Mouse (Mus musculus): ENCODE data around the gene Ncor2. TPM values are rescaled to one million over a fixed set of nuclear protein-coding genes. Genes with fewer than 3 reads are reported as not detected.

Ncor2 gene
- polyA plus RNA-seq, 1 experiment from 2014 or later = 36.5 TPM

- 63% methylated on average over 5 of the region's 5 CpGs for WGBS
- ATAC-seq (ENCODE audit: insufficient read depth) (no peak), DNase-seq (no peak)
- no peaks in the 10 kb centered on the region for H3K9me3 ChIP-seq (ENCODE audit: low read depth, low read length)
- no peak overlapping the region for H3K9ac ChIP-seq
- peaks cover 61% of the 10 kb centered on the region for H3K4me1 ChIP-seq (ENCODE audit: insufficient read depth)
- no peak overlapping the region for H3K27ac ChIP-seq (ENCODE audit: low read depth)
- H3K36me3 ChIP-seq (ENCODE audit: insufficient read depth) = no peaks in the 10 kb centered on the region
- H3K27me3 ChIP-seq (ENCODE audit: insufficient read depth, low read length) = no peaks in the 10 kb centered on the region
- no peak for TF ChIP-seq CTCF (IDR thresholded peaks at IDR 0.05; ENCODE audit: low read depth)
- no peak overlapping the region for H3K4me2 ChIP-seq
- H3K4me3 ChIP-seq (ENCODE audit: low read depth, low read length) = no peak overlapping the region
These were observed 24.0 kb downstream of the Ncor2 start for GRCm38 (mm10) chr5:125154989-125155388.

- no peak for TF ChIP-seq CTCF (IDR thresholded peaks at IDR 0.05; ENCODE audit: low read depth)
These were observed 24.8 kb downstream of the Ncor2 start for GRCm38 (mm10) chr5:125154178-125154577.

GRCm38 (mm10) chr5:125153201-125153816 lies 25.7 kb downstream of the Ncor2 start:
- H3K4me2 ChIP-seq = no peak overlapping the region
- H3K4me3 ChIP-seq (ENCODE audit: low read depth, low read length) = no peak overlapping the region
- H3K9ac ChIP-seq = no peak overlapping the region
- DNase-seq = no peak
- H3K9me3 ChIP-seq (ENCODE audit: low read depth, low read length) = no peaks in the 10 kb centered on the region
- peak; percentile 48; the same call in 1 of the 2 replicates for TF ChIP-seq CTCF (IDR thresholded peaks at IDR 0.05; ENCODE audit: low read depth)
- H3K27me3 ChIP-seq (ENCODE audit: insufficient read depth, low read length) = no peaks in the 10 kb centered on the region
- H3K36me3 ChIP-seq (ENCODE audit: insufficient read depth) = no peaks in the 10 kb centered on the region
- WGBS = 83% methylated on average over 11 of the region's 11 CpGs
- ATAC-seq (ENCODE audit: insufficient read depth) = no peak
- peaks cover 60% of the 10 kb centered on the region for H3K4me1 ChIP-seq (ENCODE audit: insufficient read depth)
- H3K27ac ChIP-seq (ENCODE audit: low read depth) = no peak overlapping the region; the same call in 1 of the 2 replicates

More at GRCm38 (mm10) chr5:125154178-125154577, 24.8 kb downstream of the Ncor2 start:
- DNase-seq (no peak), ATAC-seq (ENCODE audit: insufficient read depth) (no peak)
- H3K27ac ChIP-seq (ENCODE audit: low read depth) = no peak overlapping the region
- H3K4me2 ChIP-seq = no peak overlapping the region
- H3K9me3 ChIP-seq (ENCODE audit: low read depth, low read length) = no peaks in the 10 kb centered on the region
- H3K9ac ChIP-seq = no peak overlapping the region
- WGBS = 81% methylated on average over 5 of the region's 5 CpGs
- H3K4me1 ChIP-seq (ENCODE audit: insufficient read depth) = peaks cover 60% of the 10 kb centered on the region
- no peaks in the 10 kb centered on the region for H3K27me3 ChIP-seq (ENCODE audit: insufficient read depth, low read length)
- H3K4me3 ChIP-seq (ENCODE audit: low read depth, low read length) = no peak overlapping the region
- no peaks in the 10 kb centered on the region for H3K36me3 ChIP-seq (ENCODE audit: insufficient read depth)

GRCm38 (mm10) chr5:125151872-125152534 lies 27.0 kb downstream of the Ncor2 start:
- H3K4me1 ChIP-seq (ENCODE audit: insufficient read depth) = peaks cover 54% of the 10 kb centered on the region
- peak overlapping the region; percentile 4; the same call in 1 of the 2 replicates for H3K4me3 ChIP-seq (ENCODE audit: low read depth, low read length)
- peak overlapping the region; percentile 49 for H3K4me2 ChIP-seq
- no peak for TF ChIP-seq CTCF (IDR thresholded peaks at IDR 0.05; ENCODE audit: low read depth)
- H3K9me3 ChIP-seq (ENCODE audit: low read depth, low read length) = no peaks in the 10 kb centered on the region
- 0 out of 2 replicates have a peak overlapping the region, but pooled peaks have one; percentile 9 for H3K9ac ChIP-seq
- DNase-seq (peak; percentile 90), ATAC-seq (ENCODE audit: insufficient read depth) (peak; percentile 85)
- 7% methylated on average over 17 of the region's 17 CpGs for WGBS
- H3K27me3 ChIP-seq (ENCODE audit: insufficient read depth, low read length) = no peaks in the 10 kb centered on the region
- H3K27ac ChIP-seq (ENCODE audit: low read depth) = peak overlapping the region; percentile 64
- H3K36me3 ChIP-seq (ENCODE audit: insufficient read depth) = no peaks in the 10 kb centered on the region

- no peak for TF ChIP-seq CTCF (IDR thresholded peaks at IDR 0.05; ENCODE audit: low read depth)
- H3K9ac ChIP-seq = no peak overlapping the region
- H3K9me3 ChIP-seq (ENCODE audit: low read depth, low read length) = no peaks in the 10 kb centered on the region
- H3K4me1 ChIP-seq (ENCODE audit: insufficient read depth) = peaks cover 46% of the 10 kb centered on the region
- ATAC-seq (ENCODE audit: insufficient read depth) (no peak; the same call in 1 of the 2 replicates), DNase-seq (peak; percentile 77)
- H3K27me3 ChIP-seq (ENCODE audit: insufficient read depth, low read length) = no peaks in the 10 kb centered on the region
- H3K36me3 ChIP-seq (ENCODE audit: insufficient read depth) = no peaks in the 10 kb centered on the region
- no peak overlapping the region for H3K4me3 ChIP-seq (ENCODE audit: low read depth, low read length)
- 16% methylated on average over 10 of the region's 10 CpGs for WGBS
- peak overlapping the region; percentile 64 for H3K27ac ChIP-seq (ENCODE audit: low read depth)
- H3K4me2 ChIP-seq = peak overlapping the region; percentile 49
These were observed 28.0 kb downstream of the Ncor2 start for GRCm38 (mm10) chr5:125150951-125151564.

GRCm38 (mm10) chr5:125149142-125149541 lies 29.9 kb downstream of the Ncor2 start:
- Histone ChIP-seq H3K9me3 (ENCODE audit: low read depth, low read length) (no peaks in the 10 kb centered on the region), H3K36me3 (ENCODE audit: insufficient read depth) (no peaks in the 10 kb centered on the region), H3K4me2 (peak overlapping the region; percentile 29), H3K4me3 (ENCODE audit: low read depth, low read length) (no peak overlapping the region), H3K27me3 (ENCODE audit: insufficient read depth, low read length) (no peaks in the 10 kb centered on the region), H3K4me1 (ENCODE audit: insufficient read depth) (peaks cover 47% of the 10 kb centered on the region), H3K9ac (peak overlapping the region; percentile 9; the same call in 1 of the 2 replicates), H3K27ac (ENCODE audit: low read depth) (peak overlapping the region; percentile 87)
- TF ChIP-seq CTCF (IDR thresholded peaks at IDR 0.05; ENCODE audit: low read depth) = no peak
- 49% methylated on average over 17 of the region's 17 CpGs for WGBS
- DNase-seq = peak; percentile 38
- ATAC-seq (ENCODE audit: insufficient read depth) = no peak

GRCm38 (mm10) chr5:125148686-125149085 lies 30.3 kb downstream of the Ncor2 start:
- peak; percentile 83 for DNase-seq
- H3K9me3 ChIP-seq (ENCODE audit: low read depth, low read length) = no peaks in the 10 kb centered on the region
- ATAC-seq (ENCODE audit: insufficient read depth) = peak; percentile 48
- H3K27ac ChIP-seq (ENCODE audit: low read depth) = peak overlapping the region; percentile 87
- H3K36me3 ChIP-seq (ENCODE audit: insufficient read depth) = no peaks in the 10 kb centered on the region
- no peak for TF ChIP-seq CTCF (IDR thresholded peaks at IDR 0.05; ENCODE audit: low read depth)
- peaks cover 47% of the 10 kb centered on the region for H3K4me1 ChIP-seq (ENCODE audit: insufficient read depth)
- no peak overlapping the region for H3K4me3 ChIP-seq (ENCODE audit: low read depth, low read length)
- no peaks in the 10 kb centered on the region for H3K27me3 ChIP-seq (ENCODE audit: insufficient read depth, low read length)
- WGBS = 11% methylated on average over 5 of the region's 5 CpGs
- H3K4me2 ChIP-seq = peak overlapping the region; percentile 29
- H3K9ac ChIP-seq = peak overlapping the region; percentile 9; the same call in 1 of the 2 replicates

Data from lung, embryonic 14.5 days (tissue).